Mouse (Mus musculus) lung, embryonic 15.5 days (tissue): Measurements from ENCODE around the gene Tubg2. TPM values are rescaled to one million over a fixed set of nuclear protein-coding genes. Genes with fewer than 3 reads are reported as not detected.
A peak's percentile ranks its signal among the peaks of the same experiment; 100 is the strongest.
"Not testable (repeated sequence)": the region's sequence is repeated elsewhere in the genome, so short reads cannot be mapped to it uniquely, and the experiment has no call there.

Experiments
- ATAC-seq: fragments of 200-750 bp; cut with Nextera tagmentation; 2 replicates; pipeline ENCODE4 v1.8.0; 2017; ENCODE audit warnings: moderate number of reproducible peaks, borderline replicate concordance; ENCODE audit not compliant: low FRiP score, low TSS enrichment; ENCODE audit errors: extremely low read depth
- H3K27ac ChIP-seq: fragments of 300-500 bp; sonication (generic); 2 replicates; pipeline ENCODE4 v1.5.1; 2015; ENCODE audit warnings: moderate library complexity, mild to moderate bottlenecking, inconsistent platforms
- H3K27me3 ChIP-seq: fragments of 300-500 bp; sonication (generic); 2 replicates; pipeline ENCODE4 v1.6.1; 2015; ENCODE audit warnings: inconsistent platforms
- H3K36me3 ChIP-seq: fragments of 300-500 bp; sonication (generic); 2 replicates; pipeline ENCODE4 v1.6.1; 2015; ENCODE audit warnings: inconsistent platforms
- H3K4me1 ChIP-seq: fragments of 300-500 bp; sonication (generic); 2 replicates; pipeline ENCODE4 v1.6.1; 2015; ENCODE audit warnings: inconsistent platforms
- H3K4me2 ChIP-seq: fragments of 300-500 bp; sonication (generic); 2 replicates; pipeline ENCODE4 v1.6.1; 2015; ENCODE audit warnings: inconsistent platforms, mild to moderate bottlenecking, moderate library complexity
- H3K4me3 ChIP-seq: fragments of 300-500 bp; sonication (generic); 2 replicates; pipeline ENCODE4 v1.5.1; 2015; ENCODE audit warnings: mild to moderate bottlenecking, inconsistent platforms
- H3K9ac ChIP-seq: fragments of 300-500 bp; sonication (generic); 2 replicates; pipeline ENCODE4 v1.6.1; 2015; ENCODE audit warnings: inconsistent platforms
- H3K9me3 ChIP-seq: fragments of 300-500 bp; sonication (generic); 2 replicates; pipeline ENCODE4 v1.6.1; 2016; ENCODE audit warnings: inconsistent platforms
- WGBS: fragments of 180-500 bp; shearing (Covaris S2); methylation state at CpG from one replicate; pipeline ENCODE4 v1.1.7; 2015; 5-methylcytosine and 5-hydroxymethylcytosine counted together
- polyA plus RNA-seq: library from polyadenylated mRNA; unstranded; fragments of >200 nt; fragmentation: Nextera tagmentation; extraction: Ambion mirVana; gene quantifications from 2 replicates; pipeline ENCODE4 v1.2.1, GENCODE M21; 2015

The Tubg2 gene
- polyA plus RNA-seq, 1 experiment from 2014 or later, result 3.6 TPM

DNA sequence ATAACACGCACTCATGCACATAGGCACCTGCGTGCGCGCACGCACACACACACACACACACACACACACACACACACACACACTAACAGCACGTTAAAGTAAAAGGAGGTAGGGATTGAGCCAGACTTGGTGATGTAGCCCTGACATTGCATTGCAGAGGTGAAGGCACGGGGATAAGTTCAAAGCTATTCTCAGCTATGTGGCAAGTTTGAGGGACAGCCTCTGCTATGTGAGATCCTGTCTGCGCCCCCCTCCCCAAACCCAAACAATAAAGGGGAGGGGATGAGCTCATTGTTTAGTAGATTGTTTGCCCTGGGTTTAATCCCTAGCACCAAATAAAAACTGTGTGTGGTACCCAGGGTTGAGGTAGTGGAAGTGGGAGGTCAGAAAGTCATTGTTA lies 14.6 kb upstream of the Tubg2 start:
- H3K27me3 ChIP-seq, result no peaks in the 10 kb centered on the region
- 77% methylated on average over 8 of the region's 8 CpGs for WGBS
- H3K4me2 ChIP-seq, result no peak overlapping the region
- no peaks in the 10 kb centered on the region for H3K9me3 ChIP-seq
- no peak overlapping the region for H3K4me3 ChIP-seq
- no peak for ATAC-seq
- no peak overlapping the region for H3K9ac ChIP-seq
- no peaks in the 10 kb centered on the region for H3K36me3 ChIP-seq
- H3K27ac ChIP-seq, result no peak overlapping the region
- peaks cover 28% of the 10 kb centered on the region for H3K4me1 ChIP-seq

DNA sequence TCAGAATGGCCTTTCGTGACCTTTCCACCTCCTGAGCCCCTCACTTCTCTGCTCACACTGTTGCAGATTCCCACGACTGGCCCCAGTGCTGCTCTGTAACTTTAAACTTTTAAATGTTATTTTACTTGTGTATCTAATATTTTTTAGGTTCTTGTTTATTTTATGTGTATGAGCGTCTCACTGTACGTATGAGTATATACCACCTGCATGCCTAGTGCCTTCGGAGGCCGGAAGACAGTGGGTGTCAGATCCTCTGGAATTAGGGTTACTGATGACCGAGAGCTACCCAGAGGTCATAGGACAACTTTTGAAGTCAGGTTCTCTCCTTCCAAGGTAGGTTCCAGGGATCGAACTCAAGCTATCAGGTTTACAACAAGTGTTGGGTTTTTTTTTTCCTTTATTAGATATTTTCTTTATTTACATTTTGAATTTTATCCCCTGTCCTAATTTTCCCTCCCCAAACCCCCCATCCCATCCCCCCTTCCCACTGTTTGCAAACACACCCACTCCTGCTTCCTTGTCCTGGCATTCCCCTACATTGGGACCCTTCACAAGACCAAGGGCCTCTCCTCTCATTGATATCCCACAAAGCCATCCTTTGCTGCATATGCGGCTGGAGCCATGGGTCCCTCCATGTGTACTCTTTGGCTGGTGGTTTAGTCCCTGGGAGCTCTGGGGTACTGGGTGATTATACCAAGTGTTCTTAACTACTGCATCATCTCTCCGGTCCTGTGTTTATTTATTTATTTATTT lies 13.3 kb upstream of the Tubg2 start:
- 79% methylated on average over 10 of the region's 10 CpGs for WGBS
- H3K9ac ChIP-seq, result no peak overlapping the region
- ATAC-seq, result no peak

DNA sequence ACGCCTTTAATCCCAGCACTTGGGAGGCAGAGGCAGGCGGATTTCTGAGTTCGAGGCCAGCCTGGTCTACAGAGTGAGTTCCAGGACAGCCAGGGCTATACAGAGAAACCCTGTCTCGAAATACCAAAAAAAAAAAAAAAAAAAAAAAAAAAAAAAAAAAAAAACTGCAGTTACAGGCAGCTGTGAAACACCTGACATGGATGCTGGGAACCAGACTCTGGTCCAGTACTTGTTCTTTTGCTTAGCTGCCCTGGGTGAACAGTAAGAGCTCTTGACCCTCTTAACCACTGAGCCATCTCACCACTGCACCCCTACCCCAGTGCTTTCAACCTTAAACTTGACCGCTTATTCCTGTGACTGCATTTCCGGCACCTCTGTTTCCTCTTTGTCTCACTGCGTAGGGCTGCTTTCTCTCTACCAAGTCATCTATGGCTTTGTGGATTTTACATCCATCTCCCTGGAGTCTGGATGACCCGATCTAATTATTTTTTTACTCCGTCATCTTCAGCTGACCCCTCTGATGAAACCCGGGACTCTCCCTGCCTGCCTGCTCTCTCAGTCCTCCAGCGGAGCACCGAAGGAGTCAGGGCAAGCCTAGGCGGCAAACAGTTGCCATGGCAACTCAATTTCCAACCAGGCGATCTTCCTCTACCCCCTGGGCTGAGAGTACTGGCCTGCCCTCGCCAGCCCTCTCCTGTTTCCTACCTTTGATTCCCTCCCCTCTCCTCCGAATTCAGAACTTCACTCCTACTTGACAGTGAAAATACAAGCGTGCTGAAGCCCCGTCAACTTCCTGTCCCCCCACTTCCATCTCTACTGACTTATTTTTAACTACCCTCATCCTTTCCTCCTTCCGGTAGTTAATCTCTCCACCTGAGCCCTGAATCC lies 12.1 kb upstream of the Tubg2 start:
- Histone ChIP-seq H3K36me3 (no peaks in the 10 kb centered on the region), H3K27me3 (no peaks in the 10 kb centered on the region), H3K4me1 (peaks cover 20% of the 10 kb centered on the region), H3K27ac (no peak overlapping the region), H3K9ac (no peak overlapping the region), H3K4me2 (peak overlapping the region; percentile 57), H3K4me3 (peak overlapping the region; percentile 31), H3K9me3 (no peaks in the 10 kb centered on the region)
- 15% methylated on average over 18 of the region's 19 CpGs for WGBS
- peak; percentile 40; the same call in 1 of the 2 replicates for ATAC-seq

More for the DNA sequence above, 13.3 kb upstream of the Tubg2 start:
- no peaks in the 10 kb centered on the region for H3K27me3 ChIP-seq
- H3K4me1 ChIP-seq, result peaks cover 22% of the 10 kb centered on the region
- no peaks in the 10 kb centered on the region for H3K36me3 ChIP-seq
- no peak overlapping the region for H3K27ac ChIP-seq
- no peak overlapping the region for H3K4me3 ChIP-seq
- no peaks in the 10 kb centered on the region for H3K9me3 ChIP-seq
- H3K4me2 ChIP-seq, result no peak overlapping the region

DNA sequence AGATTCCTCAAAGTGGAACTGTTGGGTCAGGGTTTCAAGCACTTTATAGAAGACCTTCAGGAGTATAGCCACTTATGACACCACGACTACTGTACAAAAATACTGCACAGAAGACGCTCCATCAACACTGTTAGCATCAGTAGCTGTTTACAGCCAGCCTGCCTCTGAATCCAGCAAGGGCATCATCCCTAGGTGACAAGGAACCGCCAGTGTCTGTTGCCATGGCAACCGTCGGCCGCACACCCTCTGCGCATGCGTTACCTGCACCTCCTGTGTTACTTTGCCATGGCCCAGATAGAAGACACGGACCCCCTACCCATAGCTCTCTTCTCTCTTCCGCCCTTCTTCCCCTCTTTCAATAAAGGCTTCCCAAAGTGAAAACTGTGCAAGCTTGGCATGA lies 9.3 kb upstream of the Tubg2 start:
- H3K36me3 ChIP-seq, result no peaks in the 10 kb centered on the region
- H3K4me2 ChIP-seq, result no peak overlapping the region
- H3K27ac ChIP-seq, result no peak overlapping the region
- no peaks in the 10 kb centered on the region for H3K9me3 ChIP-seq
- WGBS, result 31% methylated on average over 10 of the region's 10 CpGs
- no peak overlapping the region for H3K9ac ChIP-seq
- H3K4me3 ChIP-seq, result no peak overlapping the region
- ATAC-seq, result no peak
- H3K4me1 ChIP-seq, result peaks cover 20% of the 10 kb centered on the region
- H3K27me3 ChIP-seq, result no peaks in the 10 kb centered on the region

DNA sequence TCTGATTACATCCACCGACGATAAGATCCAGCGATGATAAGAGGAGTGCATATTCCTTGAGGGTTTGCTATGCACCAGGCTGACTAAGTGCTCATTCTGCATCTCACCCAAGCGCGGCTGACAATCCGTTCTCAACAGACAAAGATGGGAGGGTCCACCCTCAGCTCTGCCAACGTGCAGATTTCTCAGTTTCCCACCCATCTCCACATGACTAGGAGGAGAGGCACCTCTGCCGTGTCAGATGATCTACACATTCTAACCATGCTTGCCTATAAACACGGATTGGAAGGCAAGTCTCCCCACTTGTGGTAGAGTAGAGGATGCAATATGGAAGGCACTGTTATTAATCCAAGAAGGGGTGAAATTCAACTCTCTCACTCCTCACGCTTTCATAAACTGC lies 7.0 kb upstream of the Tubg2 start:
- H3K4me1 ChIP-seq, result peaks cover 16% of the 10 kb centered on the region
- no peak for ATAC-seq
- 61% methylated on average over 10 of the region's 10 CpGs for WGBS

DNA sequence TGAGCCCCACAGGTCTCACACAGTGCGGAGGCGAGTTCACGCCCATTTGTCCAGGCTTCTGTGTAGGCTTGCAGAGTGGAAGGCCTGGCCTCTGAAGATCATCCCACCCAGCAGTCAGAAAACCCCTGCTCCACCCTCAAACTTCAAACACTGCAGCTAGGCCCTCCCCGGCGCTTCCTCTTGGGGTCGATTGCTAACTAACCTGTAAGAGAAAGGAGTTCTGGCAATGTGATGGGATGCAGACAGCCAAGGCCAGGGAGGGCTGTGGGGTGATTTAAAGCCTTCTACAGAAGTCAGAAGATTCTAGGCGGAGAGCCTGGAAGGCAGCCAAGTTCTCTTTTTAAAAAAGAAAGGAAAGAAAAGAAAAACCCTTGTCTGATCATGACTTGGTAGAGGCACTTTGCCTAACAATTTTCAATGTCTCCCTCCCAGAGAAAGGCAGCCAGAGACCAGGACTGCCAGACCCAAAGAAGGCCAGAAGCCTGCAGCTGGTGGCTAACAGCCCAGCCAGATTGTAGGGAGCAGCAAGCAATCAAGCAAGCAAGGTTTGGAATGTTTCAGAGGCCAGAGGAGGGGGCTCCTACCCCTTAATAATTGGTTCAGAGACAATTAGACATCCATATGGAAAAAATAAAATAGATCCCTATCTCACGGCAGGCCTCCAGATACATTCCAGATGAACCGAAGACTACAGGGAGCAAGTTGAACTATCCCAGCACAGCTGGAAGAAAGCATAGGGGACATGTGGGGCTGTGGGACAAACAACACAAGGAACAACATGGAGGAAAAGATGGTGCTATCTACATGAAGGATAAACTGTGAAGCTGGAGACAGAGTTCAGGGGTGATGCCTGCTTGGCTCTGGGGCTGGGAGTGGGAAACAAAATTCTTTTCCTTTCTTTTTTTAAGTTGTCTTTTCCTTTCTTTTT lies 6.3 kb upstream of the Tubg2 start:
- Histone ChIP-seq H3K4me3 (no peak overlapping the region), H3K27me3 (no peaks in the 10 kb centered on the region), H3K9me3 (no peaks in the 10 kb centered on the region), H3K9ac (peak overlapping the region; percentile 5), H3K4me2 (no peak overlapping the region), H3K36me3 (no peaks in the 10 kb centered on the region), H3K27ac (peak overlapping the region; percentile 75), H3K4me1 (0 out of 2 replicates have a peak, but pooled peaks cover 13% of the 10 kb centered on the region)
- WGBS, result 32% methylated on average over 9 of the region's 9 CpGs
- ATAC-seq, result peak; percentile 55; the same call in 1 of the 2 replicates

More for the DNA sequence above, 7.0 kb upstream of the Tubg2 start:
- H3K27me3 ChIP-seq, result no peaks in the 10 kb centered on the region
- H3K36me3 ChIP-seq, result no peaks in the 10 kb centered on the region
- no peak overlapping the region for H3K4me2 ChIP-seq
- no peak overlapping the region for H3K4me3 ChIP-seq
- H3K9me3 ChIP-seq, result no peaks in the 10 kb centered on the region
- H3K9ac ChIP-seq, result peak overlapping the region; percentile 5; the same call in 1 of the 2 replicates
- peak overlapping the region; percentile 75 for H3K27ac ChIP-seq

DNA sequence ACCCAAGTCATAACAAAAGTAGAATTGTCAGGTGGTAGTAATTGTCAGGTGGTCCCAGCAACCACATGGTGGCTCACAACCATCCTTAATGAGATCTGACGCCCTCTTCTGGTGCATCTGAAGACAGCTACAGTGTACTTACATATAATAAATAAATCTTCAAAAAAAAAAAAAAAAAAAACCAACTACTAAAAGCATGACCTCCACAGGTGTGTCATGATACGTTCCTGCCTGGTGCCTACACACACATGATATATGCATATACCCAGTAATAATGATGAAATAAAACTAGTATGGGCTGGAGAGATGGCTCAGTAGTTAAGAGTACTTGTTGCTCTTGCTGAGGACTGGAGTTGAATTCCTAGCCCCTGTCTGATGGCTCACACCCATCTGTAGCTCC lies 4.6 kb upstream of the Tubg2 start:
- H3K4me2 ChIP-seq, result no peak overlapping the region
- H3K9ac ChIP-seq, result no peak overlapping the region
- H3K27me3 ChIP-seq, result no peaks in the 10 kb centered on the region
- ATAC-seq, result no peak
- no peak overlapping the region for H3K4me3 ChIP-seq
- no peak overlapping the region for H3K27ac ChIP-seq
- H3K4me1 ChIP-seq, result peaks cover 23% of the 10 kb centered on the region
- no peaks in the 10 kb centered on the region for H3K9me3 ChIP-seq
- no peaks in the 10 kb centered on the region for H3K36me3 ChIP-seq
- WGBS, result 60% methylated on average over 2 of the region's 2 CpGs

DNA sequence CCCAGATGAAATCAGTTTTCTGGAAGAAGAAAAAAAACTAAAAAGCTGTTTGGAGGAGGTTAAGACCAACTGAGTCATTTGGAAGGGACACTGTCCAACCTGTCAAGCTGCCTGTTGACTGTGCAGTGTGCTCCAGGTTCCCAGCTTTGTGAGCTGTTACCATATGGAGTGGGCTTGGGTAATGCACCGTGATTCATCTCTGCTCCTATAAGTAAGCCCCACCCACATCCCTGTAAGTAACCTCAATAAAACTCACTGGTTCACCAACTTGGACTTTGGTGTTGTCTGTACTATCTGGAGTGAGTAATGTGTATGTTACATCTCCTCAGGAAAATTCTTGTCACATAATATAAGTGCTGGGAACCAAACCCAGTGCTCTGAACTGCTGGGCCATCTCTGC lies 2.9 kb upstream of the Tubg2 start:
- peaks cover 24% of the 10 kb centered on the region for H3K4me1 ChIP-seq
- 59% methylated on average over 1 of the region's 1 CpGs for WGBS
- no peak for ATAC-seq
- no peaks in the 10 kb centered on the region for H3K9me3 ChIP-seq
- H3K36me3 ChIP-seq, result no peaks in the 10 kb centered on the region
- H3K4me2 ChIP-seq, result no peak overlapping the region
- H3K27me3 ChIP-seq, result no peaks in the 10 kb centered on the region
- H3K9ac ChIP-seq, result no peak overlapping the region
- no peak overlapping the region for H3K27ac ChIP-seq
- no peak overlapping the region for H3K4me3 ChIP-seq

DNA sequence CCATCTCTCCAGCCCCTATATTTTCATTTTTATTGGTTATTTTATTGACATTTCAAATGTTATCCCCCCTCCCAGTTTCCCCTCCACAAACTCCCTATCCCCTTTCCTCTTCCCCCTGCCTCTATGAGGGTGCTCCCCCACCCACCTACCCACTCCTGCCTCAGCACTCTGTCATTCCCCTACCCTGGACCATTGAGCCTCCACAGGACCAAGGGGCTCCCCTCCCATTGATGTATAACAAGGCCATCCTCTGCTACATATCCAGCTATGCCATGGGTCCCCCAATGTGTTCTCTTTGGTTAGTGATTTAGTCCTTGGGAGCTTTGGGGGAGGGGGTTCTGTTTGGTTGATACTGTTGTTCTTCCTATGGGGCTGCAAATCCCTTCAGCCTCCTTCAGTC lies 1.1 kb upstream of the Tubg2 start:
- H3K9ac ChIP-seq, result no peak overlapping the region
- H3K4me2 ChIP-seq, result no peak overlapping the region
- no peak overlapping the region for H3K4me3 ChIP-seq
- no peaks in the 10 kb centered on the region for H3K9me3 ChIP-seq
- ATAC-seq, result no peak
- H3K36me3 ChIP-seq, result no peaks in the 10 kb centered on the region
- H3K27ac ChIP-seq, result no peak overlapping the region
- no peaks in the 10 kb centered on the region for H3K27me3 ChIP-seq
- peaks cover 17% of the 10 kb centered on the region for H3K4me1 ChIP-seq

DNA sequence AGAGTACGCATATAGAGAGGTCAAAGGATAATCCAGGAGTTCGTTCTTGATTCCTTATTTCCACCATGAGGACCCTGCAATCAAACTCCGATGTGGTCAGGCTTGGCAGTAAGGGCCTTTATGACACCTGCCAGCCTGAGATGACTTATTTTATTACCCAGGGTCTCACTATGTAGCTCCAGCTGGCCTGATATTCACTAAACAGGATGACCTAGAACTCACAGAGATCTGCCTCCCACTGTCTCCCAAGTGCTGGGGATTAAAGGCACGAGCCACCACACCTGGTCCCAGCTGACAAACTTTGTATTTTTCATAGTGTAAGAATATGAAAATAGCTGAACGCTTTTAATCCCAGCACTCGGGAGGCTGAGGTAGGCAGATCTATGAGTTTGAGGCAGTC lies 556 bp upstream of the Tubg2 start:
- peaks cover 12% of the 10 kb centered on the region for H3K4me1 ChIP-seq
- peak overlapping the region; percentile 89; the same call in 1 of the 2 replicates for H3K4me2 ChIP-seq
- no peaks in the 10 kb centered on the region for H3K27me3 ChIP-seq
- no peak for ATAC-seq
- WGBS, result 66% methylated on average over 6 of the region's 6 CpGs
- no peak overlapping the region for H3K4me3 ChIP-seq
- H3K9me3 ChIP-seq, result no peaks in the 10 kb centered on the region
- H3K9ac ChIP-seq, result no peak overlapping the region
- H3K27ac ChIP-seq, result no peak overlapping the region
- no peaks in the 10 kb centered on the region for H3K36me3 ChIP-seq

DNA sequence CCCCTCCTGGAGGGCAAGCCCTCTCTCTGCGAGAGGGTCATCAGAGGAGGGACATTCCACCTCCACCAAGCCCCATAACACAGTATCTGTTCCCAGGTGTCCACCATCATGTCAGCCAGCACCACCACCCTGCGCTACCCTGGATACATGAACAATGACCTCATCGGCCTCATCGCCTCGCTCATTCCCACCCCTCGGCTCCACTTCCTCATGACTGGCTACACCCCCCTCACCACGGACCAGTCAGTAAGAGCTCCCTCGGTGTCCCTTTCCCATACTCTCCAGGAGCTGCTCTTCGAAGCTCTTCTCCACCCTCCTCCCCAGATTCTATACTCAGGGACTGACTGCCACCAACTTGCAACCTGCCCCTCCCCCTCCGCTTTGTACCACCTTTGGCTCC lies 4.4 kb downstream of the Tubg2 start:
- ATAC-seq, H3K9ac ChIP-seq, H3K4me3 ChIP-seq, H3K4me2 ChIP-seq, H3K27me3 ChIP-seq, H3K27ac ChIP-seq, H3K9me3 ChIP-seq: not testable (repeated sequence)
- Histone ChIP-seq H3K4me1 (peaks cover 40% of the 10 kb centered on the region), H3K36me3 (peaks cover 35% of the 10 kb centered on the region)
- WGBS, result 69% methylated on average over 8 of the region's 10 CpGs
